Mouse (Mus musculus) heart, adult 2 months (tissue): ENCODE measurements around the gene Prodh2. TPM values are rescaled to one million over a fixed set of nuclear protein-coding genes. Genes with fewer than 3 reads are reported as not detected.

ENCODE experiments used
- DNase-seq, 2 experiments: peaks; one replicate each; pipeline ENCODE4 v3.0.0; 2021
- H3K27ac ChIP-seq: fragments of 200-600 bp; 2 replicates; pipeline ENCODE4 v1.8.1; 2022
- H3K27me3 ChIP-seq: fragments of 200-500 bp; 2 replicates; pipeline ENCODE4 v1.6.1; 2012; ENCODE audit warnings: mild to moderate bottlenecking, low read length, inconsistent platforms, mixed read lengths; ENCODE audit not compliant: control insufficient read depth, insufficient read depth
- H3K36me3 ChIP-seq: fragments of 200-500 bp; 2 replicates; pipeline ENCODE4 v1.6.1; 2012; ENCODE audit warnings: low read length, inconsistent platforms; ENCODE audit not compliant: control insufficient read depth, insufficient read depth
- H3K4me1 ChIP-seq: fragments of 200-500 bp; 2 replicates; pipeline ENCODE4 v1.6.1; 2011; ENCODE audit warnings: low read length; ENCODE audit not compliant: control insufficient read depth, insufficient read depth
- H3K4me3 ChIP-seq: fragments of 200-600 bp; 2 replicates; pipeline ENCODE4 v1.8.1; 2022
- H3K79me2 ChIP-seq: fragments of 200-500 bp; replicated peaks from 2 replicates; pipeline ENCODE4 v1.6.1; 2012; ENCODE audit warnings: mild to moderate bottlenecking, inconsistent platforms, low read length, moderate library complexity, mixed read lengths; ENCODE audit not compliant: control insufficient read depth, insufficient read depth
- H3K9ac ChIP-seq: fragments of 200-500 bp; 2 replicates; pipeline ENCODE4 v1.6.1; 2012; ENCODE audit warnings: low read depth, mild to moderate bottlenecking, control low read depth, inconsistent platforms, low read length, mixed read lengths
- CTCF ChIP-seq: fragments of 200-600 bp; IDR thresholded peaks from 2 replicates; pipeline ENCODE4 v1.8.1; 2022; ENCODE audit warnings: antibody characterized with exemption, mild to moderate bottlenecking, moderate library complexity
- EP300 ChIP-seq: fragments of 200-500 bp; IDR thresholded peaks from 2 replicates; pipeline ENCODE4 v1.6.1; 2011; ENCODE audit warnings: low read depth, low read length, control low read depth; ENCODE audit not compliant: insufficient read depth
- POLR2A ChIP-seq: fragments of 200-500 bp; IDR thresholded peaks from 2 replicates; pipeline ENCODE4 v1.6.1; 2011; ENCODE audit warnings: mild to moderate bottlenecking, low read depth, low read length, control low read depth; ENCODE audit not compliant: insufficient read depth
- WGBS: fragments of 180-500 bp; shearing (Covaris S2); methylation state at CpG from one replicate; pipeline ENCODE4 v1.1.7; 2018; 5-methylcytosine and 5-hydroxymethylcytosine counted together
- intact Hi-C: fragments of 180-260 bp; cut with DNase I; formaldehyde crosslinking; loops from one replicate; pipeline ENCODE4 v1.15.1; 2025
- polyA plus RNA-seq: library from polyadenylated mRNA; depleted of rRNA; stranded (reverse); fragments of >200 nt; gene quantifications from 2 replicates; pipeline ENCODE4 v1.2.3, GENCODE M21; 2012
- total RNA-seq, 2 experiments: library from RNA; stranded (reverse); gene quantifications; 2 replicates each; pipeline ENCODE4 v1.2.3; 2021

Gene Prodh2
- total and polyA plus RNA-seq, 3 experiments, result not detected

- H3K27ac ChIP-seq, result no peak overlapping the region
- TF ChIP-seq CTCF (peak; percentile 44), EP300 (no peak), POLR2A (no peak)
- no peak overlapping the region for H3K4me3 ChIP-seq
- no peaks in the 10 kb centered on the region for H3K27me3 ChIP-seq
- H3K79me2 ChIP-seq, result no peaks in the 10 kb centered on the region
- WGBS, result 92% methylated on average over 18 of the region's 18 CpGs
- H3K9ac ChIP-seq, result no peak overlapping the region
- peaks cover 3% of the 10 kb centered on the region for H3K4me1 ChIP-seq
- DNase-seq, result no peak
- intact Hi-C loops, result no loop called here
- H3K36me3 ChIP-seq, result no peaks in the 10 kb centered on the region
Measured at GRCm38 (mm10) chr7:30556894-30557536, 63.6 kb downstream of the Prodh2 start.

- H3K9ac ChIP-seq, result no peak overlapping the region
- no peaks in the 10 kb centered on the region for H3K36me3 ChIP-seq
- WGBS, result 67% methylated on average over 13 of the region's 13 CpGs
- peaks cover 3% of the 10 kb centered on the region for H3K4me1 ChIP-seq
- H3K79me2 ChIP-seq, result no peaks in the 10 kb centered on the region
- no peak for DNase-seq
- intact Hi-C loops, result no loop called here
- no peaks in the 10 kb centered on the region for H3K27me3 ChIP-seq
- no peak for TF ChIP-seq EP300
- no peak for TF ChIP-seq CTCF
- no peak for TF ChIP-seq POLR2A
- H3K4me3 ChIP-seq, result no peak overlapping the region
- H3K27ac ChIP-seq, result peak overlapping the region; percentile 68
Measured at GRCm38 (mm10) chr7:30557901-30558514, 64.6 kb downstream of the Prodh2 start.

- Histone ChIP-seq H3K27me3 (no peaks in the 10 kb centered on the region), H3K79me2 (no peaks in the 10 kb centered on the region), H3K9ac (peak overlapping the region; percentile 86), H3K36me3 (no peaks in the 10 kb centered on the region), H3K27ac (peak overlapping the region; percentile 68), H3K4me1 (peaks cover 4% of the 10 kb centered on the region), H3K4me3 (peak overlapping the region; percentile 64)
- no peak for TF ChIP-seq CTCF
- no peak for TF ChIP-seq POLR2A
- TF ChIP-seq EP300, result no peak
- WGBS, result 7% methylated on average over 12 of the region's 12 CpGs
- DNase-seq, result no peak
- intact Hi-C loops, result no loop called here
Measured at GRCm38 (mm10) chr7:30558656-30559442, 65.4 kb downstream of the Prodh2 start.

- H3K27ac ChIP-seq, result peak within 1 kb of the TSS; percentile 68
- H3K27me3 ChIP-seq, result no peaks in the 10 kb centered on the region
- H3K79me2 ChIP-seq, result no peaks in the 10 kb centered on the region
- DNase-seq, result peak; percentile 91 to 98
- no peaks in the 10 kb centered on the region for H3K36me3 ChIP-seq
- TF ChIP-seq EP300, result 0 out of 2 replicates have a peak, but pooled peaks have one; percentile 41
- TF ChIP-seq POLR2A, result peak; percentile 87
- no peak for TF ChIP-seq CTCF
- intact Hi-C loops, result no loop called here
- H3K4me3 ChIP-seq, result peak within 1 kb of the TSS; percentile 64
- peak within 1 kb of the TSS; percentile 86 for H3K9ac ChIP-seq
- peaks cover 5% of the 10 kb centered on the region for H3K4me1 ChIP-seq
- WGBS, result 0% methylated on average over 20 of the region's 20 CpGs
Measured at GRCm38 (mm10) chr7:30559443-30559954, 66.1 kb downstream of the Prodh2 start, which contains the start of gene Lin37. TSS of gene Lin37 (minus strand) at chr7:30559838.

- Histone ChIP-seq H3K4me1 (peaks cover 5% of the 10 kb centered on the region), H3K36me3 (no peaks in the 10 kb centered on the region), H3K9ac (no peak overlapping the region), H3K27ac (no peak overlapping the region; the same call in 1 of the 2 replicates), H3K27me3 (no peaks in the 10 kb centered on the region), H3K79me2 (no peaks in the 10 kb centered on the region), H3K4me3 (no peak overlapping the region)
- intact Hi-C loops, result no loop called here
- no peak for DNase-seq
- 60% methylated on average over 2 of the region's 2 CpGs for WGBS
- TF ChIP-seq EP300 (no peak), CTCF (no peak), POLR2A (no peak)
Measured at GRCm38 (mm10) chr7:30560296-30560695, 66.9 kb downstream of the Prodh2 start.
